Mouse (Mus musculus) kidney, postnatal 10 days (tissue): ENCODE results near the gene Tmem181a.
"Not testable (repeated sequence)": the region's sequence is repeated elsewhere in the genome, so short reads cannot be mapped to it uniquely, and the experiment has no call there.

ENCODE experiments used
- DNase-seq: peaks from one replicate; pipeline ENCODE4 v3.0.0; 2021; ENCODE audit warnings: mixed read lengths

Tmem181a gene

GRCm38 (mm10) chr17:6256400-6257069 lies at the start of gene Tmem181a:
Tmem181a (plus strand) TSS chr17:6256860.
- DNase-seq: not testable (repeated sequence)

DNA sequence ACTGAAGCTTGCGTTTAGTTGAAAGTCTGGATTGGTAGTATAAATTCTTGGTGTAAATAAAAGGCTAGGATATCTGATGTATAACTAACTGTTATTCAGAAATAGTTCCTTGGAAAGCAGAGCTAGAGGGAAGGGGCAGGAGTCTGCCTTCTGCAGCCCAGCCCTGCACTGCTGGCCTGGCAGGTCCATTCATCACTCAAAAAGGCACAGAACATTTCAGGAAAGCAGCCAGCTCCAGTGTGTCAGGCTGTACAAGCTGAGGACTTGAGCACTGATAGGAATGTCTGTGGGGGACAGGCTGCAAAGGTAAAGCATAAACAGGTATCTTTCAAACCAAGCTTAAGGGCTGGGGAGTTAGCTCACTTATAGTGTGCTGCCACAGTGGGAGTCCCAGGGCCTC lies 44.9 kb upstream of the Tmem181a start:
- DNase-seq: no peak

- no peak for DNase-seq
Measured at GRCm38 (mm10) chr17:6215640-6216039, 41.0 kb upstream of the Tmem181a start.

DNA sequence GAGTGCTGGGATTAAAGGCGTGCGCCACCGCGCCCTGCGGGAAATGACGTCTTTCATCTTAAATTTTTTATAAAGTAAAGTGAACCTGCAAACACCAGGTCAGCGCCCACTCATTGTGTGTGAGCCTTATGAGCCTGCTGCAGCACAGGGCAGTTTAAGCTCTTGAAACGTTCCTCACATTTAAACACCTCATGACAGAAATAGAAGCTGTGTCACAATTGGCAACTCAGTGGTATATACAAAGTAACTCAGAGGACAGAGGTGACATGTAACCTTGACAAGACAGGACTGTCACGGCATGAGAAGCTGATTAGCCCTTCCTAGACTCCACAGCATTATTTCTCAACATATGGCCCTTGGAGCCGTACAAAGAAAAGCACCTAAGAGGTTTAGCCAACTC lies 40.1 kb upstream of the Tmem181a start:
- peak; percentile 1 for DNase-seq

GRCm38 (mm10) chr17:6232633-6233032 lies 24.0 kb upstream of the Tmem181a start:
- DNase-seq: not testable (repeated sequence)

GRCm38 (mm10) chr17:6251298-6251697 lies 5.4 kb upstream of the Tmem181a start:
- not testable (repeated sequence) for DNase-seq

GRCm38 (mm10) chr17:6257070-6257456 lies 403 bp downstream of the Tmem181a start:
- DNase-seq: not testable (repeated sequence)

GRCm38 (mm10) chr17:6269876-6270831 lies 13.5 kb downstream of the Tmem181a start:
- DNase-seq: peak; percentile 46

GRCm38 (mm10) chr17:6270840-6271239 lies 14.2 kb downstream of the Tmem181a start:
- peak; percentile 22 for DNase-seq

GRCm38 (mm10) chr17:6271970-6272369 lies 15.3 kb downstream of the Tmem181a start:
- not testable (repeated sequence) for DNase-seq

GRCm38 (mm10) chr17:6274693-6275092 lies 18.0 kb downstream of the Tmem181a start:
- DNase-seq: not testable (repeated sequence)

- not testable (repeated sequence) for DNase-seq
Measured at GRCm38 (mm10) chr17:6279205-6279604, 22.5 kb downstream of the Tmem181a start.

- not testable (repeated sequence) for DNase-seq
Measured at GRCm38 (mm10) chr17:6279772-6280171, 23.1 kb downstream of the Tmem181a start.

- not testable (repeated sequence) for DNase-seq
Measured at GRCm38 (mm10) chr17:6280513-6280912, 23.9 kb downstream of the Tmem181a start.

DNA sequence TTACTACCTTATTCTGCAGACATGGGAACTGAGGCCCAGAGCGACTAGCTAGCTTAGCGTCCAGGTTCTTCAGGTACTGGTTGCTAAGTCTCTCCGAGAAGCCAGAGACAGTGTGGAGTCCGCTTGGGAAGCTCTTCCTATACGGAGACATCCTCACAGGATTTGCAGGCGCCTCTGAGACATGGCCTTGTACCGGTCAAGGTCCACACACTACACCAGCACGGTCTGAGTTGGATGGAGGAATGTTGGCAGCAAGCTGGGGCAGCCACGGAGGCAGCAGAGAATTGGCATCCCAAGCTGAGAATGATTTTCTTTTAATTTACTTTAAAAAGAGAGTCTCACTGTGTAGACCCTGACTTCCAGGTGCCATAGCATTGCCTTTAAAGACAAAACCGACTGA lies 26.5 kb downstream of the Tmem181a start:
- not testable (repeated sequence) for DNase-seq

DNA sequence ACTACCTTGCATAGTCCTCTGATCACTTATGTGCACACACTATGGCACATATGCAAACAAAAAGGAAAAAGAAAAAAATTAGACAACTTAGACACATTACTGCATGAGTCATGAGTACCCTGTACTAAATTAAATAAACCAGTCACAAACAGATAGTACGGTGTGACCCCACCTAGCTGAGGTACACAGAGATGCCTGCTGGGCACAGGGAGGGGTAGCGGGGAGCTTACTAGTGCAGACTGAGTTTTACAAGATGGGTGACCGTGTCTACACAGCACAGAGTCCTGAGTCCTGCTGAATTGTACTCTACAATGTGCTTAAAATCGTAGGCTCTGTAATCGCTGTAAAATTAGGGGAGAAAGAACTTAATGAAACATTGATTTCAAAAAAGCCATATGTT lies 29.5 kb downstream of the Tmem181a start:
- not testable (repeated sequence) for DNase-seq

DNA sequence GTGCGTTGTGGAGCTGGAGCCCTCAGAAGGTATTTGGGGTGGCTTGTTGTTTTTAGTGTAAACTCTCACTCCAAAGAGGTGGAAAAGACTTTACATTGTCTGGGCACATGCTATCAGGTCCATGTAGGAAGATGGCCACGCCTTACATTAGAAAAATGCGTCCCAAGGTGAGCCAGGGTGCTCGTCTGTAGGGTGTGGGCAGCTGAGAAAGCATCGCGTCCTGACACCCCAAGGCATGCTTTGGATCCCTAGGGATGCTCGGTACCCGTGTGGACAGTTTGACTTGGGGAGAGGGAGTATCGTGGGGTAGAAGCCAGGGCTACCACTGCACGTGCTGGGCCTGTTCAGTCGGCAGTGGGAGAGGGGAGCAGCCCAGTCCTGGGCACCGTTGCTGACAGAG lies 32.4 kb downstream of the Tmem181a start:
- not testable (repeated sequence) for DNase-seq

GRCm38 (mm10) chr17:6293882-6294281 lies 37.2 kb downstream of the Tmem181a start:
- not testable (repeated sequence) for DNase-seq

- DNase-seq: not testable (repeated sequence)
Measured at GRCm38 (mm10) chr17:6297060-6297795, 40.6 kb downstream of the Tmem181a start.

GRCm38 (mm10) chr17:6300190-6300863 lies 43.7 kb downstream of the Tmem181a start:
- DNase-seq: not testable (repeated sequence)

DNA sequence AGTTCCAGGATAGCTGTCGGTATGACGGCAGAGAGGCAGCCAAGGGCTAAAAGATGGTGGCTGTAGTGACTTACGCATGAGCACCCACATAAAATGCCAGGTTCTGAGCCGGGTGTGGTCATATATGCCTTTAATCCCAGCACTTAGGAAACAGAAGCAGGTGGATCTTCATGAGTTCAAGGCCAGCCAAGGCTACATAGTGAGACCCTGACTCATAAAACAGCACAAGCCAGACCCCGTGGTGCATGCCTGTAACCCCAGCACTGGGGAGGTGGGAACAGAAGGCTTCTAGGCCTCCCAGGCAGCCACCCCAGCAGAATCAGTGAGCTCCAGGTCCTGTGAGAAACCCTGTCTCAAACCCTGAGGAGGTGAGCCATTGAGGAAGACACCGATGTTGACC lies 48.2 kb downstream of the Tmem181a start:
- DNase-seq: not testable (repeated sequence)

GRCm38 (mm10) chr17:6305656-6306270 lies 49.1 kb downstream of the Tmem181a start:
- not testable (repeated sequence) for DNase-seq
